9 mouse cellular contexts compared by ENCODE assay signal in genomic region chr10:44427891-44428361, GRCm38 (mm10).
A peak's percentile ranks its signal among the peaks of the same experiment; 100 is the strongest.
DNase-seq lines count a peak whose midpoint lies in the region; ATAC-seq and TF ChIP-seq lines count a peak whose summit lies in the region.
"Had no signal": no experiment of that assay in that cellular context is flagged by ENCODE, and none has a peak within 500 bp of the region (broad histone marks: within the 10 kb centered on the region; RNA-seq: fewer than 3 reads in every experiment).

No protein-coding gene starts in this region.

- TF ChIP-seq POLR2A in small intestine, adult 2 months (IDR thresholded peaks at IDR 0.05; ENCODE audit: low read depth, low read length), result no peak

- ATAC-seq in forebrain, embryonic 15.5 days (replicated peaks), result 0 out of 2 replicates have a peak, but pooled peaks have one; percentile 51

- DNase-seq in ovary, postnatal 36 days (ENCODE audit: low spot score), result peak; percentile 52
- DNase-seq in ovary, postnatal 14 days (ENCODE audit: low spot score), result no peak
- DNase-seq in kidney, postnatal 36 days, result peak; percentile 78 to 89
- DNase-seq in left cerebral cortex, adult 8-10 months (ENCODE audit: low spot score in 2 of 2), result no peak
- no peak for DNase-seq in layer of hippocampus, adult 2 months (ENCODE audit: low spot score in 2 of 2)
- DNase-seq in gastrocnemius, postnatal 25 days, result no peak

- no peak overlapping the region for H3K4me2 ChIP-seq in forebrain, embryonic 15.5 days (replicated peaks)
- H3K4me2 ChIP-seq: limb, embryonic 12.5 days had no signal

- H3K27ac ChIP-seq in forebrain, embryonic 15.5 days (replicated peaks), result no peak overlapping the region
- peak overlapping the region; percentile 100 for H3K27ac ChIP-seq in small intestine, adult 2 months (ENCODE audit: insufficient read depth, low read depth, low read length)
- H3K27ac ChIP-seq in layer of hippocampus, adult 2 months, result no peak overlapping the region
- H3K27ac ChIP-seq: limb, embryonic 12.5 days had no signal

- H3K9me3 ChIP-seq in forebrain, embryonic 15.5 days, result no peaks in the 10 kb centered on the region
- H3K9me3 ChIP-seq: limb, embryonic 12.5 days had no signal

- no peak for TF ChIP-seq CTCF in small intestine, adult 2 months (IDR thresholded peaks at IDR 0.05; ENCODE audit: extremely low read depth, insufficient read length, insufficient replicate concordance, low read depth, low read length)
- TF ChIP-seq CTCF in layer of hippocampus, adult 2 months (conservative IDR thresholded peaks at IDR 0.05), result no peak

- H3K4me3 ChIP-seq in forebrain, embryonic 15.5 days, result no peak overlapping the region
- no peak overlapping the region for H3K4me3 ChIP-seq in small intestine, adult 2 months (ENCODE audit: low read depth, low read length)
- H3K4me3 ChIP-seq in layer of hippocampus, adult 2 months, result no peak overlapping the region
- H3K4me3 ChIP-seq: limb, embryonic 12.5 days had no signal

- H3K4me1 ChIP-seq in forebrain, embryonic 15.5 days, result 0 out of 2 replicates have a peak, but pooled peaks cover 3% of the 10 kb centered on the region
- peaks cover 28% of the 10 kb centered on the region; the same call in 1 of the 2 replicates for H3K4me1 ChIP-seq in small intestine, adult 2 months (ENCODE audit: control insufficient read depth, insufficient read depth, insufficient read length, low read length)
- H3K4me1 ChIP-seq: limb, embryonic 12.5 days had no signal

- WGBS in forebrain, embryonic 15.5 days, result 29% methylated on average over 12 of the region's 12 CpGs
- WGBS in small intestine, adult 2 months, result 30% methylated on average over 12 of the region's 12 CpGs

- no peaks in the 10 kb centered on the region for H3K27me3 ChIP-seq in forebrain, embryonic 15.5 days
- no peaks in the 10 kb centered on the region for H3K27me3 ChIP-seq in small intestine, adult 2 months (ENCODE audit: control insufficient read depth, insufficient read depth, low read length)
- H3K27me3 ChIP-seq: limb, embryonic 12.5 days had no signal

- H3K36me3 ChIP-seq in forebrain, embryonic 15.5 days, result no peaks in the 10 kb centered on the region
- H3K36me3 ChIP-seq in small intestine, adult 2 months (ENCODE audit: control insufficient read depth, insufficient read depth, low read length), result no peaks in the 10 kb centered on the region
- H3K36me3 ChIP-seq: limb, embryonic 12.5 days had no signal

- no peak overlapping the region for H3K9ac ChIP-seq in forebrain, embryonic 15.5 days (replicated peaks)
- H3K9ac ChIP-seq: limb, embryonic 12.5 days had no signal

Comparison
In these comparisons a context has a peak if more than half of its experiments do, and no peak if none do; other contexts are left out.
1. DNase-seq: peak in ovary, postnatal 36 days (single experiment) and kidney, postnatal 36 days (2 of 2); none in ovary, postnatal 14 days (single experiment), left cerebral cortex, adult 8-10 months (0 of 2), layer of hippocampus, adult 2 months (0 of 2) and gastrocnemius, postnatal 25 days (single experiment).